ENCODE assay signal across 12 mouse cellular contexts in the genomic region with DNA sequence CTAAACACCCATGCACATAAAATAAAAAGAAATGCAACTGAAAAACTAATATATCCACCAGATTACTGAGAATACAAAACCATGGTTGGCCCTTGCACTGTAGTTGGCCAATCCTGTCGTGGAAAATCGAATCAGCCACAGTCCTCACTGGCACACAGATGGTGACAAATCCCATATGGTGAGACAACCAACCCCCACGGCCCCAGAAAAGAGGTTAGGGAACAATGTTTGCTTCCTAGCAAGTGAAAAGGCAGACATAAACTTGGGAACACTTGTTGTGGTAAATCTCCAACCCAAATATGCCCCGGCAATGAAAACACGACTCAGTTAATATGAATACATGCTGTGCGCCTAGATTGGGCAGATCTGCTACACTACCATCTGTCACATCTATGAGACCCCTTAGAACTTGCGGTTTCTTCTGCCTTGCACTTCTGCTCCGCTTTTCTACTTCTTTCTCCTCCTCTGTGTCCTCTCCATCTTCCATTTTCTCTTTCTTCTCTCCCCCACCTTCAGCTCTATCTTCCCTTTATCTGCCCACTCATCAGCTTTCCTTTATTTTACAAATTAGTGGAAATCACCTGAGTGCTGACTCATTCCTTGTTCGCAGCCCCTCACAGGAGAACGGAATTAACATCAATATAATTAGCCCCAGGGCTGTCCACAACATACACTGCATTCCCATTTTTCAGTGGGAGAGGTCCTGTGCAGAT. TPM values are rescaled to one million over a fixed set of nuclear protein-coding genes. Genes with fewer than 3 reads are reported as not detected.
DNase-seq lines count a peak whose midpoint lies in the region; ATAC-seq and TF ChIP-seq lines count a peak whose summit lies in the region.
"Had no signal": no experiment of that assay in that cellular context is flagged by ENCODE, and none has a peak within 500 bp of the region (broad histone marks: within the 10 kb centered on the region; RNA-seq: fewer than 3 reads in every experiment).

No protein-coding gene starts in this region.

- peak; percentile 41 for DNase-seq in forebrain, embryonic 11.5 days (ENCODE audit: low spot score)
- no peak for DNase-seq in forebrain, postnatal 0 days
- DNase-seq in left cerebral cortex, postnatal 4 days, result peak; percentile 43
- DNase-seq in left cerebral cortex, postnatal 10 days (ENCODE audit: extremely low spot score in 1 of 2, low spot score in 2 of 2), result no peak
- DNase-seq in cerebellum, postnatal 36 days, result peak; percentile 29 to 34
- DNase-seq in adrenal gland, postnatal 4 days (ENCODE audit: low spot score in 2 of 2), result no peak
- DNase-seq in frontal cortex, adult 2 months (ENCODE audit: extremely low spot score in 1 of 2, low spot score in 1 of 2), result no peak
- DNase-seq: liver, embryonic 13.5 days had no signal

- H3K27ac ChIP-seq in forebrain, embryonic 11.5 days (ENCODE audit: low read depth, low read length), result no peak overlapping the region
- no peak overlapping the region for H3K27ac ChIP-seq in forebrain, postnatal 0 days (ENCODE audit: low read depth, low read length)
- H3K27ac ChIP-seq in neural tube, embryonic 14.5 days (ENCODE audit: low read depth, low read length), result 0 out of 2 replicates have a peak overlapping the region, but pooled peaks have one; percentile 3
- H3K27ac ChIP-seq: liver, embryonic 13.5 days had no signal

- ATAC-seq in forebrain, embryonic 11.5 days (replicated peaks; ENCODE audit: low FRiP score), result no peak
- no peak for ATAC-seq in forebrain, postnatal 0 days
- ATAC-seq in neural tube, embryonic 14.5 days (ENCODE audit: low read depth), result no peak

- H3K36me3 ChIP-seq in forebrain, embryonic 11.5 days (ENCODE audit: control insufficient read depth, insufficient read depth, low read length), result no peaks in the 10 kb centered on the region
- no peaks in the 10 kb centered on the region for H3K36me3 ChIP-seq in forebrain, postnatal 0 days (ENCODE audit: insufficient read depth)
- no peaks in the 10 kb centered on the region for H3K36me3 ChIP-seq in neural tube, embryonic 14.5 days (ENCODE audit: control insufficient read depth, insufficient read depth, low read length)
- H3K36me3 ChIP-seq: liver, embryonic 13.5 days had no signal

- H3K4me2 ChIP-seq in forebrain, embryonic 11.5 days (ENCODE audit: low read depth, low read length, severe bottlenecking), result no peak overlapping the region
- no peak overlapping the region; the same call in 1 of the 2 replicates for H3K4me2 ChIP-seq in forebrain, postnatal 0 days (ENCODE audit: low read depth)
- H3K4me2 ChIP-seq in neural tube, embryonic 14.5 days (ENCODE audit: low read depth, low read length), result peak overlapping the region; percentile 41
- H3K4me2 ChIP-seq: liver, embryonic 13.5 days; midbrain, embryonic 11.5 days had no signal

- H3K9ac ChIP-seq in forebrain, embryonic 11.5 days (ENCODE audit: low read length), result no peak overlapping the region
- H3K9ac ChIP-seq in forebrain, postnatal 0 days, result no peak overlapping the region
- H3K9ac ChIP-seq in neural tube, embryonic 14.5 days (replicated peaks; ENCODE audit: low read depth, low read length), result no peak overlapping the region
- H3K9ac ChIP-seq: liver, embryonic 13.5 days had no signal

- H3K9me3 ChIP-seq in forebrain, embryonic 11.5 days (ENCODE audit: control insufficient read depth, low read length), result no peaks in the 10 kb centered on the region
- H3K9me3 ChIP-seq in forebrain, postnatal 0 days (ENCODE audit: low read length), result no peaks in the 10 kb centered on the region
- H3K9me3 ChIP-seq in neural tube, embryonic 14.5 days (ENCODE audit: control insufficient read depth, low read length), result no peaks in the 10 kb centered on the region
- H3K9me3 ChIP-seq: liver, embryonic 13.5 days had no signal

- H3K4me1 ChIP-seq in forebrain, embryonic 11.5 days (replicated peaks; ENCODE audit: control insufficient read depth, insufficient read depth, low read length), result 0 out of 2 replicates have a peak, but pooled peaks cover 2% of the 10 kb centered on the region
- H3K4me1 ChIP-seq in forebrain, postnatal 0 days (ENCODE audit: insufficient read depth), result 0 out of 2 replicates have a peak, but pooled peaks cover 3% of the 10 kb centered on the region
- peaks cover 8% of the 10 kb centered on the region; the same call in 1 of the 2 replicates for H3K4me1 ChIP-seq in neural tube, embryonic 14.5 days (ENCODE audit: control insufficient read depth, insufficient read depth, low read length)

- no peak for TF ChIP-seq CTCF in forebrain, postnatal 0 days (IDR thresholded peaks at IDR 0.05; ENCODE audit: low read depth)

- 77% methylated on average over 10 of the region's 10 CpGs for WGBS in forebrain, embryonic 11.5 days
- WGBS in forebrain, postnatal 0 days, result 51% methylated on average over 10 of the region's 10 CpGs
- WGBS in neural tube, embryonic 14.5 days, result 40% methylated on average over 10 of the region's 10 CpGs

- no peaks in the 10 kb centered on the region for H3K27me3 ChIP-seq in forebrain, embryonic 11.5 days (ENCODE audit: control insufficient read depth, insufficient read depth, low read length)
- H3K27me3 ChIP-seq in forebrain, postnatal 0 days (ENCODE audit: insufficient read depth, low read length), result no peaks in the 10 kb centered on the region
- H3K27me3 ChIP-seq in neural tube, embryonic 14.5 days (ENCODE audit: control insufficient read depth, insufficient read depth, low read length), result no peaks in the 10 kb centered on the region
- H3K27me3 ChIP-seq: liver, embryonic 13.5 days had no signal

- H3K4me3 ChIP-seq in forebrain, embryonic 11.5 days (ENCODE audit: low read depth, low read length), result no peak overlapping the region
- no peak overlapping the region for H3K4me3 ChIP-seq in forebrain, postnatal 0 days (ENCODE audit: low read depth, low read length)
- no peak overlapping the region; the same call in 1 of the 2 replicates for H3K4me3 ChIP-seq in neural tube, embryonic 14.5 days (ENCODE audit: low read depth, low read length)
- H3K4me3 ChIP-seq: liver, embryonic 13.5 days had no signal

- intact Hi-C loops in left cerebral cortex, postnatal 4 days (cut with DNase I), result no loop called here
- intact Hi-C loops in left cerebral cortex, postnatal 10 days (cut with DNase I), result no loop called here

RNA-seq across cellular contexts. Expression of a gene that starts 5.1 kb away (rescaled TPM):
- polyA plus RNA-seq in forebrain, embryonic 11.5 days (2014; fragmentation: Nextera tagmentation; extraction: Ambion mirVana), result not detected in 2 replicates
- total RNA-seq in forebrain, postnatal 0 days (2014; rRNA removed), result 0.33 and 0.38 TPM in 2 replicates
- 0.14 and 0.52 TPM in 2 replicates for polyA plus RNA-seq in forebrain, postnatal 0 days (2015; fragmentation: Nextera tagmentation; extraction: Ambion mirVana)
- total RNA-seq in left cerebral cortex, postnatal 4 days (2021), result under 1 TPM in 1 of 2 experiments, not detected in 1; 0.18 TPM
- not detected for total RNA-seq in left cerebral cortex, postnatal 10 days (2021)
- polyA plus RNA-seq in neural tube, embryonic 14.5 days (2014; fragmentation: Nextera tagmentation; extraction: Ambion mirVana), result not detected in 2 replicates
- not detected for total RNA-seq in adrenal gland, postnatal 4 days (2021)
- polyA plus RNA-seq in frontal cortex, adult 2 months (2012; rRNA removed), result 0.06 and 0.11 TPM in 2 replicates
- total RNA-seq: heart, postnatal 25 days had no signal
- polyA plus RNA-seq: liver, embryonic 13.5 days; midbrain, embryonic 11.5 days; stomach, embryonic 14.5 days had no signal

RNA-seq across cellular contexts. Expression of a gene that starts 51.6 kb away (rescaled TPM):
- polyA plus RNA-seq in forebrain, embryonic 11.5 days (2014; fragmentation: Nextera tagmentation; extraction: Ambion mirVana), result 247 and 262 TPM in 2 replicates
- 178 and 300 TPM in 2 replicates for total RNA-seq in forebrain, postnatal 0 days (2014; rRNA removed)
- 195 and 209 TPM in 2 replicates for polyA plus RNA-seq in forebrain, postnatal 0 days (2015; fragmentation: Nextera tagmentation; extraction: Ambion mirVana)
- total RNA-seq in left cerebral cortex, postnatal 4 days (2021), result 10 to 100 TPM; 51.5 to 53.2 TPM
- 10 to 100 TPM; 52.9 to 53.1 TPM for total RNA-seq in left cerebral cortex, postnatal 10 days (2021)
- polyA plus RNA-seq in neural tube, embryonic 14.5 days (2014; fragmentation: Nextera tagmentation; extraction: Ambion mirVana), result 241 and 279 TPM in 2 replicates
- total RNA-seq in adrenal gland, postnatal 4 days (2021), result 10 to 100 TPM; 84.7 to 89.5 TPM
- polyA plus RNA-seq in frontal cortex, adult 2 months (2012; rRNA removed), result 161 and 181 TPM in 2 replicates

Comparison
In these comparisons a context has a peak if more than half of its experiments do, and no peak if none do; other contexts are left out.
1. DNase-seq: peak in forebrain, embryonic 11.5 days (single experiment), left cerebral cortex, postnatal 4 days (single experiment) and cerebellum, postnatal 36 days (2 of 2); none in forebrain, postnatal 0 days (single experiment), left cerebral cortex, postnatal 10 days (0 of 2), adrenal gland, postnatal 4 days (0 of 2) and frontal cortex, adult 2 months (0 of 2).